Mouse (Mus musculus): Measurements from ENCODE around the gene AI464131.

GRCm38 (mm10) chr4:41464345-41465286, 38.3 kb downstream of the AI464131 start, which contains the start of the genes Kif24 and Nudt2:
- no peak for TF ChIP-seq CTCF (IDR thresholded peaks at IDR 0.05; ENCODE audit: extremely low read depth, insufficient read depth, insufficient read length, insufficient replicate concordance)
- TF ChIP-seq POLR2A (IDR thresholded peaks at IDR 0.05; ENCODE audit: low read depth, low read length), result no peak

Data from spleen, adult 2 months (tissue).